Mouse (Mus musculus): Measurements from ENCODE around the gene Prex1. TPM values are rescaled to one million over a fixed set of nuclear protein-coding genes. Genes with fewer than 3 reads are reported as not detected.

Prex1 gene
- total RNA-seq, 2 experiments from 2014 or later: 9.2 to 39.2 TPM

GRCm38 (mm10) chr2:166647242-166647641, 66.4 kb downstream of the Prex1 start:
- ATAC-seq (replicated peaks; ENCODE audit: low FRiP score, low TSS enrichment, poor library complexity, severe bottlenecking): no peak

- ATAC-seq (replicated peaks; ENCODE audit: low FRiP score, low TSS enrichment, poor library complexity, severe bottlenecking): no peak
Observed at GRCm38 (mm10) chr2:166646434-166647088, 67.1 kb downstream of the Prex1 start.

GRCm38 (mm10) chr2:166644816-166645215, 68.8 kb downstream of the Prex1 start:
- no peak for ATAC-seq (replicated peaks; ENCODE audit: low FRiP score, low TSS enrichment, poor library complexity, severe bottlenecking)

GRCm38 (mm10) chr2:166642581-166642987, 71.0 kb downstream of the Prex1 start:
- no peak for ATAC-seq (replicated peaks; ENCODE audit: low FRiP score, low TSS enrichment, poor library complexity, severe bottlenecking)

GRCm38 (mm10) chr2:166639750-166640149, 73.9 kb downstream of the Prex1 start:
- ATAC-seq (replicated peaks; ENCODE audit: low FRiP score, low TSS enrichment, poor library complexity, severe bottlenecking): no peak

- ATAC-seq (replicated peaks; ENCODE audit: low FRiP score, low TSS enrichment, poor library complexity, severe bottlenecking): no peak
Observed at GRCm38 (mm10) chr2:166638947-166639641, 74.5 kb downstream of the Prex1 start.

- ATAC-seq (replicated peaks; ENCODE audit: low FRiP score, low TSS enrichment, poor library complexity, severe bottlenecking): no peak
Observed at GRCm38 (mm10) chr2:166638079-166638800, 75.4 kb downstream of the Prex1 start.

- ATAC-seq (replicated peaks; ENCODE audit: low FRiP score, low TSS enrichment, poor library complexity, severe bottlenecking): no peak
Observed at GRCm38 (mm10) chr2:166637673-166637990, 76.0 kb downstream of the Prex1 start.

- ATAC-seq (replicated peaks; ENCODE audit: low FRiP score, low TSS enrichment, poor library complexity, severe bottlenecking): no peak
Observed at GRCm38 (mm10) chr2:166636867-166637672, 76.6 kb downstream of the Prex1 start.

- ATAC-seq (replicated peaks; ENCODE audit: low FRiP score, low TSS enrichment, poor library complexity, severe bottlenecking): no peak
Observed at GRCm38 (mm10) chr2:166635521-166635920, 78.1 kb downstream of the Prex1 start.

GRCm38 (mm10) chr2:166632571-166633361, 80.9 kb downstream of the Prex1 start:
- peak; percentile 56 for ATAC-seq (replicated peaks; ENCODE audit: low FRiP score, low TSS enrichment, poor library complexity, severe bottlenecking)

GRCm38 (mm10) chr2:166631621-166632171, 81.9 kb downstream of the Prex1 start:
- ATAC-seq (replicated peaks; ENCODE audit: low FRiP score, low TSS enrichment, poor library complexity, severe bottlenecking): no peak

- no peak for ATAC-seq (replicated peaks; ENCODE audit: low FRiP score, low TSS enrichment, poor library complexity, severe bottlenecking)
Observed at GRCm38 (mm10) chr2:166631189-166631588, 82.4 kb downstream of the Prex1 start.

- ATAC-seq (replicated peaks; ENCODE audit: low FRiP score, low TSS enrichment, poor library complexity, severe bottlenecking): no peak; the same call in 1 of the 2 replicates
Observed at GRCm38 (mm10) chr2:166629941-166630674, 83.5 kb downstream of the Prex1 start.

GRCm38 (mm10) chr2:166627578-166627977, 86.1 kb downstream of the Prex1 start:
- ATAC-seq (replicated peaks; ENCODE audit: low FRiP score, low TSS enrichment, poor library complexity, severe bottlenecking): no peak

GRCm38 (mm10) chr2:166625219-166625618, 88.4 kb downstream of the Prex1 start:
- ATAC-seq (replicated peaks; ENCODE audit: low FRiP score, low TSS enrichment, poor library complexity, severe bottlenecking): no peak

- no peak for ATAC-seq (replicated peaks; ENCODE audit: low FRiP score, low TSS enrichment, poor library complexity, severe bottlenecking)
Observed at GRCm38 (mm10) chr2:166623081-166623567, 90.5 kb downstream of the Prex1 start.

GRCm38 (mm10) chr2:166622590-166622989, 91.0 kb downstream of the Prex1 start:
- no peak for ATAC-seq (replicated peaks; ENCODE audit: low FRiP score, low TSS enrichment, poor library complexity, severe bottlenecking)
